Mouse (Mus musculus): Measurements from ENCODE around the gene Rac1. TPM values are rescaled to one million over a fixed set of nuclear protein-coding genes. Genes with fewer than 3 reads are reported as not detected.

Rac1 gene
- polyA plus RNA-seq, 1 experiment: 141 TPM

- no peak for DNase-seq (ENCODE audit: low read depth in 1 of 2, low spot score in 2 of 2)
- TF ChIP-seq POLR2A (IDR thresholded peaks at IDR 0.05; ENCODE audit: low read depth, low read length) (no peak), CTCF (IDR thresholded peaks at IDR 0.05; ENCODE audit: extremely low read depth, insufficient read depth, insufficient read length, insufficient replicate concordance) (no peak)
- H3K4me3 ChIP-seq (ENCODE audit: extremely low read depth, insufficient read depth, insufficient read length): no peak overlapping the region
- peaks cover 8% of the 10 kb centered on the region; the same call in 1 of the 2 replicates for H3K36me3 ChIP-seq (ENCODE audit: control insufficient read depth, insufficient read depth, low read length)
- H3K27me3 ChIP-seq (ENCODE audit: control insufficient read depth, insufficient read depth, low read length): no peaks in the 10 kb centered on the region
- H3K27ac ChIP-seq (ENCODE audit: insufficient read depth, low read length): no peak overlapping the region
- 84% methylated on average over 5 of the region's 5 CpGs for WGBS
- no peaks in the 10 kb centered on the region for H3K4me1 ChIP-seq (ENCODE audit: control insufficient read depth, insufficient read depth, insufficient read length)
These were observed 39.8 kb downstream of the Rac1 start for GRCm38 (mm10) chr5:143487998-143488397.

GRCm38 (mm10) chr5:143487193-143487592, 40.6 kb downstream of the Rac1 start:
- no peak for TF ChIP-seq POLR2A (IDR thresholded peaks at IDR 0.05; ENCODE audit: low read depth, low read length)
- no peak for TF ChIP-seq CTCF (IDR thresholded peaks at IDR 0.05; ENCODE audit: extremely low read depth, insufficient read depth, insufficient read length, insufficient replicate concordance)
- 88% methylated on average over 10 of the region's 10 CpGs for WGBS
- H3K36me3 ChIP-seq (ENCODE audit: control insufficient read depth, insufficient read depth, low read length): peaks cover 10% of the 10 kb centered on the region; the same call in 1 of the 2 replicates
- H3K4me1 ChIP-seq (ENCODE audit: control insufficient read depth, insufficient read depth, insufficient read length): no peaks in the 10 kb centered on the region
- no peak for DNase-seq (ENCODE audit: low read depth in 1 of 2, low spot score in 2 of 2)
- H3K27me3 ChIP-seq (ENCODE audit: control insufficient read depth, insufficient read depth, low read length): no peaks in the 10 kb centered on the region
- no peak overlapping the region for H3K4me3 ChIP-seq (ENCODE audit: extremely low read depth, insufficient read depth, insufficient read length)
- H3K27ac ChIP-seq (ENCODE audit: insufficient read depth, low read length): no peak overlapping the region

GRCm38 (mm10) chr5:143484955-143485354, 42.9 kb downstream of the Rac1 start:
- Histone ChIP-seq H3K4me1 (ENCODE audit: control insufficient read depth, insufficient read depth, insufficient read length) (no peaks in the 10 kb centered on the region), H3K27me3 (ENCODE audit: control insufficient read depth, insufficient read depth, low read length) (no peaks in the 10 kb centered on the region), H3K4me3 (ENCODE audit: extremely low read depth, insufficient read depth, insufficient read length) (no peak overlapping the region), H3K36me3 (ENCODE audit: control insufficient read depth, insufficient read depth, low read length) (peaks cover 15% of the 10 kb centered on the region; the same call in 1 of the 2 replicates), H3K27ac (ENCODE audit: insufficient read depth, low read length) (no peak overlapping the region)
- WGBS: 22% methylated on average over 5 of the region's 5 CpGs
- no peak for TF ChIP-seq POLR2A (IDR thresholded peaks at IDR 0.05; ENCODE audit: low read depth, low read length)
- no peak for TF ChIP-seq CTCF (IDR thresholded peaks at IDR 0.05; ENCODE audit: extremely low read depth, insufficient read depth, insufficient read length, insufficient replicate concordance)
- no peak for DNase-seq (ENCODE audit: low read depth in 1 of 2, low spot score in 2 of 2)

- no peaks in the 10 kb centered on the region for H3K4me1 ChIP-seq (ENCODE audit: control insufficient read depth, insufficient read depth, insufficient read length)
- H3K27ac ChIP-seq (ENCODE audit: insufficient read depth, low read length): no peak overlapping the region
- no peak for DNase-seq (ENCODE audit: low read depth in 1 of 2, low spot score in 2 of 2)
- H3K36me3 ChIP-seq (ENCODE audit: control insufficient read depth, insufficient read depth, low read length): peaks cover 22% of the 10 kb centered on the region
- 92% methylated on average over 3 of the region's 3 CpGs for WGBS
- no peaks in the 10 kb centered on the region for H3K27me3 ChIP-seq (ENCODE audit: control insufficient read depth, insufficient read depth, low read length)
- TF ChIP-seq POLR2A (IDR thresholded peaks at IDR 0.05; ENCODE audit: low read depth, low read length): no peak
- TF ChIP-seq CTCF (IDR thresholded peaks at IDR 0.05; ENCODE audit: extremely low read depth, insufficient read depth, insufficient read length, insufficient replicate concordance): no peak
- H3K4me3 ChIP-seq (ENCODE audit: extremely low read depth, insufficient read depth, insufficient read length): no peak overlapping the region
These were observed 49.9 kb downstream of the Rac1 start for GRCm38 (mm10) chr5:143477901-143478300.

- H3K27ac ChIP-seq (ENCODE audit: insufficient read depth, low read length): no peak overlapping the region
- H3K36me3 ChIP-seq (ENCODE audit: control insufficient read depth, insufficient read depth, low read length): peaks cover 17% of the 10 kb centered on the region
- no peaks in the 10 kb centered on the region for H3K4me1 ChIP-seq (ENCODE audit: control insufficient read depth, insufficient read depth, insufficient read length)
- DNase-seq (ENCODE audit: low read depth in 1 of 2, low spot score in 2 of 2): no peak
- WGBS: 94% methylated on average over 6 of the region's 6 CpGs
- TF ChIP-seq CTCF (IDR thresholded peaks at IDR 0.05; ENCODE audit: extremely low read depth, insufficient read depth, insufficient read length, insufficient replicate concordance) (no peak), POLR2A (IDR thresholded peaks at IDR 0.05; ENCODE audit: low read depth, low read length) (no peak)
- no peaks in the 10 kb centered on the region for H3K27me3 ChIP-seq (ENCODE audit: control insufficient read depth, insufficient read depth, low read length)
- H3K4me3 ChIP-seq (ENCODE audit: extremely low read depth, insufficient read depth, insufficient read length): no peak overlapping the region
These were observed 51.8 kb downstream of the Rac1 start for GRCm38 (mm10) chr5:143476013-143476412.

GRCm38 (mm10) chr5:143475153-143475844, 52.5 kb downstream of the Rac1 start:
- peaks cover 17% of the 10 kb centered on the region for H3K36me3 ChIP-seq (ENCODE audit: control insufficient read depth, insufficient read depth, low read length)
- DNase-seq (ENCODE audit: low read depth in 1 of 2, low spot score in 2 of 2): no peak
- peak overlapping the region; percentile 25; the same call in 1 of the 2 replicates for H3K27ac ChIP-seq (ENCODE audit: insufficient read depth, low read length)
- no peaks in the 10 kb centered on the region for H3K27me3 ChIP-seq (ENCODE audit: control insufficient read depth, insufficient read depth, low read length)
- TF ChIP-seq POLR2A (IDR thresholded peaks at IDR 0.05; ENCODE audit: low read depth, low read length): no peak
- no peak for TF ChIP-seq CTCF (IDR thresholded peaks at IDR 0.05; ENCODE audit: extremely low read depth, insufficient read depth, insufficient read length, insufficient replicate concordance)
- H3K4me3 ChIP-seq (ENCODE audit: extremely low read depth, insufficient read depth, insufficient read length): no peak overlapping the region
- H3K4me1 ChIP-seq (ENCODE audit: control insufficient read depth, insufficient read depth, insufficient read length): peaks cover 2% of the 10 kb centered on the region; the same call in 1 of the 2 replicates
- WGBS: 87% methylated on average over 20 of the region's 20 CpGs

All from spleen, adult 2 months (tissue).